Mouse (Mus musculus) layer of hippocampus, adult 8-10 months (tissue): ENCODE measurements around the gene Polr2h. TPM values are rescaled to one million over a fixed set of nuclear protein-coding genes. Genes with fewer than 3 reads are reported as not detected.

Source experiments
- total RNA-seq, 4 experiments: library from RNA; stranded (reverse); gene quantifications; 2 replicates each; pipeline ENCODE4 v1.2.4; 2022

Gene Polr2h
- total RNA-seq, 4 experiments from 2014 or later = 18.6 to 29.3 (median 22.7) TPM

Other genes with a start within 250 kb of the Polr2h start
- gene Eif2b5, start 218.8 kb upstream of the Polr2h start, total RNA-seq = 10 to 100 TPM; 48.2 to 57.6 (median 55.7) TPM
- 10 to 100 TPM; 50.2 to 61.7 (median 53.6) TPM for gene Dvl3, start 200.7 kb upstream of the Polr2h start, total RNA-seq
- gene Ap2m1, start 182.2 kb upstream of the Polr2h start, total RNA-seq = 100 to 1,000 TPM; 669 to 728 (median 710) TPM
- gene Abcf3, start 169.1 kb upstream of the Polr2h start, total RNA-seq = 100 to 1,000 TPM in 2 of 4 experiments, 10 to 100 TPM in 2; 90.6 to 109 (median 98.4) TPM
- gene Vwa5b2, start 128.2 kb upstream of the Polr2h start, total RNA-seq = 10 to 100 TPM; 35.1 to 40.2 (median 37.2) TPM
- 1 to 10 TPM; 2.1 to 3.3 (median 2.8) TPM for gene Eef1akmt4, start 106.1 kb upstream of the Polr2h start, total RNA-seq
- gene Gm49333, start 106.1 kb upstream of the Polr2h start, total RNA-seq = not detected
- 10 to 100 TPM; 10.9 to 15.6 (median 11.9) TPM for gene Alg3, start 105.9 kb upstream of the Polr2h start, total RNA-seq
- gene Camk2n2, start 96.4 kb upstream of the Polr2h start, total RNA-seq = 10 to 100 TPM; 84.3 to 94.8 (median 91.1) TPM
- 10 to 100 TPM; 31.2 to 43.5 (median 34.1) TPM for gene Ece2, start 87.8 kb upstream of the Polr2h start, total RNA-seq
- gene Psmd2, start 66.0 kb upstream of the Polr2h start, total RNA-seq = 100 to 1,000 TPM; 222 to 231 (median 228) TPM
- 100 to 1,000 TPM; 273 to 282 (median 281) TPM for gene Eif4g1, start 49.4 kb upstream of the Polr2h start, total RNA-seq
- 100 to 1,000 TPM; 395 to 431 (median 412) TPM for gene Fam131a, start 24.4 kb upstream of the Polr2h start, total RNA-seq
- gene Clcn2, start 81 bp downstream of the Polr2h start, total RNA-seq = 100 to 1,000 TPM in 1 of 4 experiments, 10 to 100 TPM in 3; 83.1 to 103 (median 87.5) TPM
- gene Chrd, start 15.5 kb downstream of the Polr2h start, total RNA-seq = 100 to 1,000 TPM in 2 of 4 experiments, 10 to 100 TPM in 2; 77.0 to 106 (median 95.3) TPM
- gene Thpo, start 16.8 kb downstream of the Polr2h start, total RNA-seq = 10 to 100 TPM in 3 of 4 experiments, 1 to 10 TPM in 1; 9.9 to 15.1 (median 13.2) TPM